ENCODE assay signal across 8 mouse cellular contexts in genomic region chr4:128855613-128856040, GRCm38 (mm10). TPM values are rescaled to one million over a fixed set of nuclear protein-coding genes. Genes with fewer than 3 reads are reported as not detected.
DNase-seq lines count a peak whose midpoint lies in the region; ATAC-seq and TF ChIP-seq lines count a peak whose summit lies in the region.

No protein-coding gene starts in this region.

- peak; percentile 55 for DNase-seq in 3134 (ENCODE audit: extremely low read depth, insufficient read length, low spot score)
- DNase-seq in adrenal gland, postnatal 14 days, result peak; percentile 87
- peak; percentile 74 for DNase-seq in heart, postnatal 0 days (ENCODE audit: low spot score)
- peak; percentile 75 for DNase-seq in liver, embryonic 13.5 days
- DNase-seq in yolk sac, embryonic 10.5 days (ENCODE audit: low spot score), result no peak
- DNase-seq in thymus, postnatal 36 days, result no peak
- no peak for DNase-seq in layer of hippocampus, postnatal 36 days

- no peaks in the 10 kb centered on the region for H3K27me3 ChIP-seq in heart, postnatal 0 days (ENCODE audit: control insufficient read depth, insufficient read depth, low read length)
- H3K27me3 ChIP-seq in liver, embryonic 13.5 days, result no peaks in the 10 kb centered on the region
- H3K27me3 ChIP-seq in stomach, embryonic 15.5 days (replicated peaks), result no peaks in the 10 kb centered on the region

- peak; percentile 70 for ATAC-seq in heart, postnatal 0 days (ENCODE audit: insufficient read depth, low read depth)
- peak; percentile 94 for ATAC-seq in liver, embryonic 13.5 days (ENCODE audit: low read depth)
- peak; percentile 83 for ATAC-seq in stomach, embryonic 15.5 days (ENCODE audit: insufficient read depth, low FRiP score, low read depth)

- no peaks in the 10 kb centered on the region for H3K9me3 ChIP-seq in heart, postnatal 0 days (replicated peaks; ENCODE audit: control insufficient read depth, low read length)
- H3K9me3 ChIP-seq in liver, embryonic 13.5 days (replicated peaks), result 0 out of 2 replicates have a peak, but pooled peaks cover 5% of the 10 kb centered on the region
- peaks cover 4% of the 10 kb centered on the region; the same call in 1 of the 2 replicates for H3K9me3 ChIP-seq in stomach, embryonic 15.5 days

- H3K4me1 ChIP-seq in heart, postnatal 0 days (ENCODE audit: control insufficient read depth, insufficient read depth), result peaks cover 4% of the 10 kb centered on the region; the same call in 1 of the 2 replicates
- H3K4me1 ChIP-seq in liver, embryonic 13.5 days (replicated peaks), result peaks cover 58% of the 10 kb centered on the region
- H3K4me1 ChIP-seq in stomach, embryonic 15.5 days, result peaks cover 6% of the 10 kb centered on the region; the same call in 1 of the 2 replicates

- WGBS in heart, postnatal 0 days, result 19% methylated on average over 4 of the region's 4 CpGs
- WGBS in liver, embryonic 13.5 days (ENCODE audit: insufficient replicate concordance), result 15% methylated on average over 4 of the region's 4 CpGs
- WGBS in stomach, embryonic 15.5 days, result 55% methylated on average over 4 of the region's 4 CpGs

- no peak for TF ChIP-seq CTCF in heart, postnatal 0 days (IDR thresholded peaks at IDR 0.05; ENCODE audit: low read depth)

- H3K9ac ChIP-seq in heart, postnatal 0 days (replicated peaks; ENCODE audit: low read depth, low read length), result no peak overlapping the region
- peak overlapping the region; percentile 59 for H3K9ac ChIP-seq in liver, embryonic 13.5 days
- no peak overlapping the region for H3K9ac ChIP-seq in stomach, embryonic 15.5 days

- TF ChIP-seq EP300 in heart, postnatal 0 days (IDR thresholded peaks at IDR 0.05; ENCODE audit: low read depth), result no peak

- no peak overlapping the region for H3K4me3 ChIP-seq in heart, postnatal 0 days (ENCODE audit: low read depth, low read length)
- H3K4me3 ChIP-seq in liver, embryonic 13.5 days (replicated peaks), result no peak overlapping the region
- H3K4me3 ChIP-seq in stomach, embryonic 15.5 days (replicated peaks), result no peak overlapping the region

- no peak overlapping the region for H3K4me2 ChIP-seq in heart, postnatal 0 days (ENCODE audit: low read depth, low read length)
- H3K4me2 ChIP-seq in liver, embryonic 13.5 days, result peak overlapping the region; percentile 57
- no peak overlapping the region for H3K4me2 ChIP-seq in stomach, embryonic 15.5 days

- no peak overlapping the region for H3K27ac ChIP-seq in heart, postnatal 0 days (ENCODE audit: low read depth)
- peak overlapping the region; percentile 93 for H3K27ac ChIP-seq in liver, embryonic 13.5 days
- peak overlapping the region; percentile 42 for H3K27ac ChIP-seq in stomach, embryonic 15.5 days

- no peaks in the 10 kb centered on the region for H3K36me3 ChIP-seq in heart, postnatal 0 days (replicated peaks; ENCODE audit: control insufficient read depth, insufficient read depth, low read length)
- no peaks in the 10 kb centered on the region for H3K36me3 ChIP-seq in liver, embryonic 13.5 days
- no peaks in the 10 kb centered on the region for H3K36me3 ChIP-seq in stomach, embryonic 15.5 days

RNA-seq across cellular contexts. Expression of gene Trim62, which starts 27.8 kb away (rescaled TPM):
- total RNA-seq in adrenal gland, postnatal 14 days (2021), result 10.0 and 11.0 TPM in 2 replicates
- 0.89 and 1.1 TPM in 2 replicates for total RNA-seq in heart, postnatal 0 days (2014; rRNA removed; ENCODE audit: low replicate concordance)
- polyA plus RNA-seq in heart, postnatal 0 days (2015; fragmentation: Nextera tagmentation; extraction: Ambion mirVana), result 0.84 and 0.87 TPM in 2 replicates
- 0.30 and 0.35 TPM in 2 replicates for polyA plus RNA-seq in liver, embryonic 13.5 days (2015; fragmentation: Nextera tagmentation; extraction: Ambion mirVana)
- polyA plus RNA-seq in stomach, embryonic 15.5 days (2015; fragmentation: Nextera tagmentation; extraction: Ambion mirVana), result 3.3 and 3.6 TPM in 2 replicates
- 10 to 100 TPM; 13.9 to 14.2 TPM for total RNA-seq in layer of hippocampus, postnatal 36 days (2021)

RNA-seq across cellular contexts. Expression of gene Zfp362, which starts 49.8 kb away (rescaled TPM):
- 32.2 and 39.1 TPM in 2 replicates for total RNA-seq in adrenal gland, postnatal 14 days (2021)
- total RNA-seq in heart, postnatal 0 days (2014; rRNA removed; ENCODE audit: low replicate concordance), result 8.4 and 10.8 TPM in 2 replicates
- polyA plus RNA-seq in heart, postnatal 0 days (2015; fragmentation: Nextera tagmentation; extraction: Ambion mirVana), result 10.3 and 11.6 TPM in 2 replicates
- polyA plus RNA-seq in liver, embryonic 13.5 days (2015; fragmentation: Nextera tagmentation; extraction: Ambion mirVana), result 7.1 and 7.3 TPM in 2 replicates
- 22.8 and 26.6 TPM in 2 replicates for polyA plus RNA-seq in stomach, embryonic 15.5 days (2015; fragmentation: Nextera tagmentation; extraction: Ambion mirVana)
- 10 to 100 TPM; 23.7 to 29.8 TPM for total RNA-seq in layer of hippocampus, postnatal 36 days (2021)

Comparison
In these comparisons a context has a peak if more than half of its experiments do, and no peak if none do; other contexts are left out.
1. DNase-seq: peak in 3134 (single experiment), adrenal gland, postnatal 14 days (single experiment), heart, postnatal 0 days (single experiment) and liver, embryonic 13.5 days (single experiment); none in yolk sac, embryonic 10.5 days (single experiment), thymus, postnatal 36 days (0 of 2) and layer of hippocampus, postnatal 36 days (0 of 2).
2. Peak in every context shown above with its lines, with median percentiles within 50 percentile points of each other: ATAC-seq.